Mouse (Mus musculus) skeletal muscle tissue, adult 2 months (tissue): ENCODE data around the gene Vmn1r42.
"Not testable (repeated sequence)": the region's sequence is repeated elsewhere in the genome, so short reads cannot be mapped to it uniquely, and the experiment has no call there.

ENCODE experiments used
- DNase-seq: peaks from one replicate; pipeline ENCODE4 v3.0.0-alpha.2; 2012; ENCODE audit warnings: low read depth, low spot score

Gene Vmn1r42

DNA sequence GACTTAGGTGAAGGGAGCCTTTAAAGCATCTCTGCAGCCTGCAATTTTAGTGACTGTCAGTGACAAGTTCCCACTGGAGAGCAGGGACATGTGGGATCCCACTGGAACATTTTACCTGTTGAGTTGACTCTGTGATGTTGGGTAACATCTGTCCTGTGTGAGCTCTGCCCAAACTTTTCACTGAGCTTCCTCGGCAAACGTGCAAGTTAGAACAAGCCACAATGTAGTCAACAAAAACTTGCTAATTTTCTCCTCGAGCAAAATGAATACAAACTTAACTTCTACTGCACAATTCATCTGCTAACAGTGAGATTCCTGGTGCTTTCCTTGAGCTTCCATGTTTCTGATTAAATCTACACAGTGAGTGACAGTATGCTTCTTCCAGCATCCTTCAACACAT is at the start of gene Vmn1r42, which contains the start of gene Vmn1r43:
TSS of gene Vmn1r42 (minus strand) at position 101 of the 400 bp plus-strand sequence.
TSS of gene Vmn1r43 (minus strand) at position 101 of the 400 bp plus-strand sequence.
- DNase-seq: not testable (repeated sequence)

DNA sequence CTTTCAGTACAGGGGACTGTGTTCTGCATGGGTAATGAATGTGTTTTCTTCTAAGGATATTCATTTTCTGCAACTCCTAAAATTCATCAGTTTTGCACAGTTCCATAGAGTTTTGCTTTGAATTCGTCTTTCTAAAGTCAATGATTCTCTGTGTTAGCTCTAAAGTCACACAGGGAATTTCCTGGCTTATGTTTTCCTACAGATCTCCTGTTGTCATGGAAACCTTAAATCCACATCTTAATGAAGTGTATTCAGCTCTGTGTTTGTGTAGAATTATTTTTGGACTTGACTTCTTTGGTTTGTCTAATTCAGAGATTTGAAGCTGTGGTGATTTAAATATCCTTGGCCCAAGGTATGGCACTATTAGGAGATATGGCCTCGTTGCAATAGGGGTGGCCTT is 7.6 kb upstream of the Vmn1r42 start:
- DNase-seq: no peak

DNA sequence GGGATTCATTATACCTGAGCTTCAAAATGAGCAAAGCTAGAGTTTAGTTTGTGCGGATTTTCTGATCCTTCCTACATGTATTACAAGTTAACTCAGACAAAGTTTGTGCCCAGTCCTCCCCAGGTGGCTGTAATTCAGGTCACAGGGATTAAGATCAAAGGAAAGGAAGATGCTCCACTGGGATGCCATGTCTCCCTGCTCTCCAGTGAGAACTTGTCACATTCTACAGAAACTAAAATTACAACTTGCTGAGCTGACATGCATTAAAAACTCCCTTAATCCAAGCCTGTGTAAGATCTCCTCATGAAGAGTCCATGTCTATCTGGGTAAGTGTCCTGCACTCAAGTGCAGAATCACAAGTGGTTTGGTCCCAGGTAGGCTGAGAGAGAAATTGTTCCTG is 7.1 kb upstream of the Vmn1r42 start, which contains the start of gene Vmn1r44:
TSS of gene Vmn1r44 (plus strand) at position 301 of the 400 bp plus-strand sequence.
- no peak for DNase-seq

DNA sequence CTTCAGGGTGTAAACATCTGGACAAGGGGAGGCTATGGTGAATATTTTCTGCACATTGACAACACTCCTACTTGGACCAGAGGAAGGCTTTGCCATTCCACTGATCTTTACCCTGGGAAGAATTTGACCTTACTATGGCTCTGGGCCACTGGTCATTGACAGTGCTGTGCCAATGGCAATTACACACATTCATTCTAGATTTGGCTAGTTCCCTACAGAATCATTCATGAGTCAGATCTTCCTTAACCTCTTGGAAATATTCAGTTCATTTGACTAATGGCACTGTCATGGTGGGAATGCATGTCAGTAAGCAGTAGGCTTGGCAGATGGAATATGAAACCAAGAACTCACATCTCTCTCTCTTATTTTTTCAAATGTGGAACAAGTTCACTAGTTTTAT is 4.7 kb upstream of the Vmn1r42 start:
- DNase-seq: no peak

DNA sequence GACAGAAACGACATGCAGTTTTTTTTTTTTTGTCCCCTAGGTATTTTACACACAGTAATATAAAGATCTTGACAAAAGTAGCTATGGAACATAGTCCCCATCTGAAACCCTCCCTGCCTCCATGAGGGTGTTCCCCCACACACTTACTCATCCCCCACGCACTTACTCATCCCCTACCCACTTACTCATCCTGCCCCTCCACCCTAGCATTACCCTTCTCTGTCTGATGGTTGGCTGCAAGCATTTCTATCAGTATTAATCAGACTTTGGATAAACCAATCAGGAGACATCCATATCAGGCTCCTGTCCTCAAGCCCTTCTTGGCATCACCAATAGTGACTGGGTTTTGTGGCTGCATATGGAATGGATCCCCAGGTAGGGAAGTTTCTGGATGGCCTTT is 750 bp upstream of the Vmn1r42 start:
- no peak for DNase-seq

DNA sequence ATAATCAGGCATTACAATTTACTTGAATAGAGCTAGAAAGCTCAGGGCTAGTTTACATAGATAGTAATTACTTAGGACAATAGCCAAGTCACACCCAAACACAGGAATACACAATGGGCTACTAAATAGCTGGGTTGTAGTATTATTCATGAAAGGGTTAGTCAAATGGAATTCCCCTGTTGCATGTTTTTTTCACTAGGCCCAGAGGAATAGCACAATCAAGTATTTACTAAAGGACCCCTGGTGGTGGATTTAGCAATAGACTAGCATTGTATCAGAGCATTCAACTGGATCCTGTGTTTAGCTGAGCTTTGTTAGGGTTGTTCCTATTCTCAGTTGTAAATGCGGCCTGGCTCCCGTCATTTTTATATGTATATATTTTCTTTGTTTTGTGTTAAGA is 8.2 kb downstream of the Vmn1r42 start:
- no peak for DNase-seq

DNA sequence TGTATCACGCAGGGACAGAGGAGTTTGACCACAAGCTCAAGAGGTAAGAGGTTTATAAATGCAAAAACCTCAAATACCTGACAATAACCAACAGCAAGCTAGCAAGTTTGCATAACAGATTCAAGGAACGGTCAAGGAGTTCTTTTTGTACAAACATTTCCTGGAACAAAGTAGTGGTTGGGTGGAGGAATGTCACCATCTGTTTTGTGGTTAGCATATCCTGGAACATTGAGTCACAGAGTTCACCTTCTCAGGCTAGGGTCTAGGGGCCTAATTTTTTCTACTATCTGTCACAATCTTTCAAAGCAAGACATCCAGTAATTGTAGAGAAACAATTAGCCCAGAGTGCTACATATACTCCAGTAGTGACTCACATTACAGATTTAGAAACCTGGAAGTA is 8.9 kb downstream of the Vmn1r42 start:
- DNase-seq: no peak

DNA sequence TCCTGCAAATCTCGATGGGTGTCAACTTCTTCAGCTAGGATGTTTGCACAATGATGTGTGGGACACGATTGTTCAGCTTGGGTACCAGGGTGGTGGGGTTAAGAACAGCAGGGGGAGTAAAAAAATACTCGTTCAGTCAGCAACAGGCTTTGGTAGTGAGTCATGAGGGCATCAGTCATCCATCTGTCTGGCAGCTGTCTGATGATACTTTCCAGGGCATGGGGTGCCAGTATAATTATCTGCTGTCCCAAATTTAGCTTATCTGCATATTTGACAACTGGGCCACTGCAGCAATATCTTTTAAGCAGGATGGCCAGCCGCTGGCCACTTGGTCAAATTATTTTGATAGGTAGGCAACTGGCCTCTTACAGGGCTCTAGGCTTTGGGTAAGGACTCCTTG is 12.4 kb downstream of the Vmn1r42 start:
- DNase-seq: no peak

DNA sequence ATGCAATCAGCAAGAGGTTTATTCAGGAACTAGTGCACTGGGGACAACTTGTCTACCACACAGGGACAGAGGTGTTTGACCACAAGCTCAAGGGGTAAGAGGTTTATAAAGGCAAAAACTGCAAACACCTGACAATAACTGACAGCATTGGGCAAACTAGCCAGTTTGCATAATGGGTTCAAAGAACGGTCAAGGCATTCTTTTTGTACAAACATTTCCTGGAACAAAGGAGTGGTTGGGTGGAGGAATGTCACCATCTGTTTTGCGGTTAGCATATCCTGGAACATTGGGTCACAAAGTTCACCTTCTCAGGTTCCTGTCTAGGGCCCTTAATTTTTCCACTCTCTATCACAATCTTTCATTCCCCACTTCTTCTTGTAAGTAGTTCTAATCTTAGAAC is 16.4 kb downstream of the Vmn1r42 start:
- DNase-seq: no peak

DNA sequence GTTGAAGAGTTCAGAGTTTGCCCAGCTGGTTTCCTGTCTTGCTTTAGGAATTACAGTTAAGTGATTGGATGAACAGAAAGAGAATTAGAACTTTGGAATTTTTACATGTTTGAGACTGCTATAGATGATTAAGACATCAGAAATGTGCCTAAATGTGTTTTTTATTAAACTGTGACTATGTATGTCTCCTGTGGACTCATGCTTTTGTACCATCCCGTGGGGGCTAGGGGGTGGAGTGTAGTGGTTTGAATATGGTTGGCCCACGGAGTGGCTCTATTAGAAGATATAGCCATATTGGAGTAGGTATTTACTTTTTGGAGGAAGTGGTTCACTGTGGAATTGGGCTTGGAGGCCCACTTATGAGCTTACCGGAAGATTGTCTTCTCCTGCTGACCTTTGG is 18.7 kb downstream of the Vmn1r42 start:
- DNase-seq: no peak
